Mouse (Mus musculus): ENCODE data around the gene Cacna2d1. TPM values are rescaled to one million over a fixed set of nuclear protein-coding genes. Genes with fewer than 3 reads are reported as not detected.

Cacna2d1 gene
- polyA plus RNA-seq, 1 experiment from 2014 or later = 5.9 TPM

DNA sequence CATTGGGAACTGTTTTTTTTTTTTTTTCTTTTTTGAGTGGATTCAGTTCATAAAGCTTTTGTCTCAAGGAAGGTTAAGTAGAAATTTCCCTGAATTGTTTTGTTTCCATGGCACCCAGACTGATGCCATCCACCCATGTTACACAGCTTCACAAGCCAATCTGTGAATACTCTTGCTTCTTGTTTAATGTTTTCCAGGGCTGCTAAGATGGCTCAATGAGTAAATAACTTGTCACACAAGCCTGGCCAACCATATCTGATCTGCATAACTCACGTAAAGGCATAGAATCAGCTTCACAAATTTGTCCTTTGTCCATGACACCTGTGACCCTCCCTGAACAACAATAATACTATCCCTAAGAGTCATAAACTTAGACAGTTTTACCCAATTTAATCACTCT is 99.1 kb downstream of the Cacna2d1 start:
- H3K27me3 ChIP-seq (ENCODE audit: low read depth, poor library complexity, severe bottlenecking) = no peaks in the 10 kb centered on the region; the same call in 1 of the 2 replicates
- no peak for DNase-seq (ENCODE audit: low spot score)
- H3K9me3 ChIP-seq (replicated peaks) = no peaks in the 10 kb centered on the region
- H3K4me3 ChIP-seq = no peak overlapping the region
- 73% methylated on average over 1 of the region's 1 CpGs for WGBS
- H3K4me1 ChIP-seq = peaks cover 6% of the 10 kb centered on the region; the same call in 1 of the 2 replicates
- H3K36me3 ChIP-seq = no peaks in the 10 kb centered on the region
- H3K27ac ChIP-seq (replicated peaks) = no peak overlapping the region

DNA sequence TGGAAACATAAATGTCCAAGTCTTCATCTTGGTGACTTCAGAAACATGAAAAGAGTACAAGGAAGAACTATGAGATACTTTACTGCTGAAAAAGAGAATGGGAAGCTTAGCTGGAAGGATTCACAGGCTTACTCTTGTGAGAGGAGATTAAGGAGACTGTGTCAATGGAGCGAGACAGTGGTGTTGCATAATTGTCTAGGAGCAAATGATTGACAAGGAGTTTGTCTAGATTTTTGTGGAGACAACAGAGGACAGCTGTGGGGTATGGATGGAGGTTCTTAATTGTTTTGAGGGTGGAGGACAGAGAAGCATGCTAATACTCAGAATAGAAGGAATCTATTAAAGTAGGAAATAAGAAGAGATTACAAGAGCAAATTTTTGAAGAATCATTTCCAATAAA is 100.8 kb downstream of the Cacna2d1 start:
- no peaks in the 10 kb centered on the region for H3K9me3 ChIP-seq (replicated peaks)
- no peak for DNase-seq (ENCODE audit: low spot score)
- WGBS = 32% methylated on average over 1 of the region's 1 CpGs

DNA sequence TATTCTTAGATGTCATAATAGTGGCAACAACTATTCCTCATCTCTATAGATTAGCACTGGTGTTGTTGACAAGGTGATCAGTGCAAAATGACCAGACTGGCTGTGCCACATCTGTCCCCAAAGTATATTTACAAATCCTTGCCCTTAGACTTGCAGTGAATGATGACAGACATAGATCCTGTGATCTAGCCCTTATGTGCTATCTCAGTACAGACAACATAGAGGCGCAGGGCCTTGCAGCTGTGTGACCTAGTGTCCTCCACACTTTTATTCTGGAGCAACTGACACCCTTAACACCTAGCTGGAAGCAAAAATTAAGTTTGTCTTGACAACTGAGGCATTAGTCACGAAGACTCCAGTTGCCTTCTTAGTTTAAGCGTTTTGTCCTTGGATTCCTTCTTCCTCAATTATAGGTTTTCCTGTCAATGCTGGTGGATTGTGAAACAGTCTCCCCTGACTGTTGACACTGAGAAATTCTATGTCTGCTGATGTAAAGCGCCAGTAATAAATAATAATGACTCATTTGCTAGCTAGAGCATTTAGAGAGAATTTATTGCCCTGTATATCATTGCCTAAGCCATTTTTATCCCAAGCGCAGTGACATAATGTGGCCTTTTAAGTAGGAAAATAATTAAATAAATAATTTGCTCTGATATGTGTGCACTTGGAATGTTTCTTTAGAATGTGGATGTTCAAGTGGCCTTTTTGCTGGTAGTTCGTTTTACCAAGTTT is 110.8 kb downstream of the Cacna2d1 start:
- Histone ChIP-seq H3K27ac (replicated peaks) (no peak overlapping the region), H3K36me3 (no peaks in the 10 kb centered on the region), H3K9me3 (replicated peaks) (no peaks in the 10 kb centered on the region), H3K27me3 (ENCODE audit: low read depth, poor library complexity, severe bottlenecking) (no peaks in the 10 kb centered on the region), H3K4me3 (no peak overlapping the region), H3K4me1 (no peaks in the 10 kb centered on the region)
- no peak for DNase-seq (ENCODE audit: low spot score)
- 94% methylated on average over 6 of the region's 6 CpGs for WGBS

More for the DNA sequence above, 100.8 kb downstream of the Cacna2d1 start:
- H3K27ac ChIP-seq (replicated peaks) = no peak overlapping the region
- peaks cover 6% of the 10 kb centered on the region; the same call in 1 of the 2 replicates for H3K4me1 ChIP-seq
- no peaks in the 10 kb centered on the region for H3K36me3 ChIP-seq
- H3K4me3 ChIP-seq = no peak overlapping the region
- no peaks in the 10 kb centered on the region; the same call in 1 of the 2 replicates for H3K27me3 ChIP-seq (ENCODE audit: low read depth, poor library complexity, severe bottlenecking)

DNA sequence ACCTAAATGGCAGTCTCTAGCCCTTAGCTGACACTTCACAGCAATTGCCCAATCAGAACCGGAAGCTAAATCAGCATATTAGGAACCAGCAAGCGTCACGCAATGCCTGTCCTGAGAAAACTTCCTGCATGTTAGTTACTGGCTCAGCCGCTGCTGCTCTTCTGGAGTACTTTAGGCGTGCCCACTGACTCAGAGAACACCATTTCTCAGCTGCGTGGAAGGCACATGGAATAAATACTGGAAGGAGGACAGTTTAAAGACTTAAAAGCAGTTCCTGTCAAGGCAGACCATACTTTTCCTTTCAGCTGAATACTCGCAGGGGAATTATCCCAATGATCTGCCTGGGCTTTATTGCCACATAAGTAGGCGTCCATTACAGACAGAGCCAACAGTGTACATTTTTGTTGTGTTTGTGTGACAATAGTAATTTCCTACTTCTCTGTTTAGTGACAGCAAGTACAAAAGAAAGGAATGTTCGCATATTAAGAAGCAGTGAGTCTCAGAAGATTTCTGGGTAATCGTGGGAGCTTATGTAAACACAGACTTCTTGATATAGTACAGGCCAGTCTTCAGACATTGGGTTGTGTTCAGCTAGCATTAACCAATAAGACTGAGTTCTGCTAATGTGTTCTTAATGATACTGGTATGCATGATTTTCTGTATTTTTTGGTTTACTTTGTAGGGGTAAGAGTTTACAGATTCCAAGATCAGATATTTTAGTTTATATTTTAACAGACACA is 113.1 kb downstream of the Cacna2d1 start:
- 86% methylated on average over 10 of the region's 10 CpGs for WGBS
- H3K9me3 ChIP-seq (replicated peaks) = no peaks in the 10 kb centered on the region
- H3K27me3 ChIP-seq (ENCODE audit: low read depth, poor library complexity, severe bottlenecking) = no peaks in the 10 kb centered on the region
- no peak overlapping the region for H3K27ac ChIP-seq (replicated peaks)
- H3K36me3 ChIP-seq = no peaks in the 10 kb centered on the region
- no peaks in the 10 kb centered on the region for H3K4me1 ChIP-seq
- no peak overlapping the region for H3K4me3 ChIP-seq
- DNase-seq (ENCODE audit: low spot score) = no peak

DNA sequence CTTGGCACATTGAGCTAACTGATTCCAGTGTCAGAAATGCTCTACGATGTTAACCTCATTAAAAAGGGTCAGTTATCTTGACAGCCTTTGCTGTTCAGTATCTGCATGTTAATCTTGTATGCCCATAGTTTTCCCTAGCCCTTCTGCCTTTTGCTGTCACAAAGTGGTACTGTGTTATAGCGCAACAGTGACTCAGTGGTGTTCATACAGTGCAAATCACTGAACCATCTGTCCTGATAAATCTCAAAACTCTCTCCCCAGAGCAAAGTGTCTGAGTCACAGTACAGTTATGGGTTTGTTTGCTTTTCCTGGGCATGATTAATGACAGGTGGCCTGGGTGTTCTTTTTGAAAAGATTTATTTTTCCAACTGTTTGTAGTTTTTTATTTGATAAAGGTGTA is 122.3 kb downstream of the Cacna2d1 start:
- Histone ChIP-seq H3K36me3 (no peaks in the 10 kb centered on the region), H3K9me3 (replicated peaks) (no peaks in the 10 kb centered on the region)
- 88% methylated on average over 2 of the region's 2 CpGs for WGBS

DNA sequence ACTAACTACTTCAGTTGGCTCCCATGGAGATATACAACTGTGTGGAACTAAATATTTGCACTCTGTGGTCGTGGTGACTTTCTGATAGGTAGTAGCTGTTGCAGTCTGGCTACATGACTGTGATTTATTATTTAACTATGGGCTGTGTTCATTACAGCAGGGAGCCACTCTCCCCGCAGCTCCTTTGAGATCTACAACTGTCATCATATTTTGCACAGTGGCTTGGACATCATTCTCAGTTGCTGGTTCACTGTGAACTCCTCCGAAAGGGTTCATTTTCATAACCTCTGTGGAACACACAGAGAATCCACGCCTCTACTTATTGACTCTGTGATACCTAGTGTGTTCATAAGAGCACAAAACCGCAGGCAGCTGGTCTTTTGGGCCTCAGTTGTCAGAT is 128.3 kb downstream of the Cacna2d1 start:
- DNase-seq (ENCODE audit: low spot score) = no peak
- H3K4me1 ChIP-seq = peaks cover 2% of the 10 kb centered on the region; the same call in 1 of the 2 replicates
- H3K36me3 ChIP-seq = no peaks in the 10 kb centered on the region
- H3K4me3 ChIP-seq = no peak overlapping the region
- H3K27me3 ChIP-seq (ENCODE audit: low read depth, poor library complexity, severe bottlenecking) = no peaks in the 10 kb centered on the region
- WGBS = 78% methylated on average over 5 of the region's 5 CpGs
- H3K9me3 ChIP-seq (replicated peaks) = no peaks in the 10 kb centered on the region
- H3K27ac ChIP-seq (replicated peaks) = no peak overlapping the region

More for the DNA sequence above, 122.3 kb downstream of the Cacna2d1 start:
- Histone ChIP-seq H3K27ac (replicated peaks) (no peak overlapping the region), H3K4me3 (no peak overlapping the region), H3K27me3 (ENCODE audit: low read depth, poor library complexity, severe bottlenecking) (no peaks in the 10 kb centered on the region), H3K4me1 (no peaks in the 10 kb centered on the region; the same call in 1 of the 2 replicates)
- DNase-seq (ENCODE audit: low spot score) = no peak

DNA sequence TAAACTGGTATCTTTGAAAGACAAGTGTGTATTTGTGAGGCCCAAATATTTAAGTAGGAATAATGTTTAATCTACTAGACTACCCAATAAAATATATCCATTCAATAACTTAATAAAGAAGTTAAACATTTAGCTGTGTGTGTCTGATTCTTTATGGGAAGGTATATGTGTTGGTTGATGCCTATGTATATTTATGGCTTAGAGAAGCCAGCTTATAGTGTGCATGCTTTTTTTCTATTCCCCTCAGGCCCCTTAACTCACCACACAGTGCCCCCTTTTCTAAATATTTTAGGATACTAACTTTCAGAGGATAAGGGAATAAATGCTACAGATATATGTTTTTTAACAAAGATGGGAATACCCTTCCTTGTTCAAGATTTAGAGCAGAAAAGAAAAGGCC is 128.8 kb downstream of the Cacna2d1 start:
- H3K27ac ChIP-seq (replicated peaks) = no peak overlapping the region
- no peaks in the 10 kb centered on the region for H3K9me3 ChIP-seq (replicated peaks)
- H3K4me1 ChIP-seq = peaks cover 2% of the 10 kb centered on the region; the same call in 1 of the 2 replicates
- no peaks in the 10 kb centered on the region for H3K27me3 ChIP-seq (ENCODE audit: low read depth, poor library complexity, severe bottlenecking)
- no peak overlapping the region for H3K4me3 ChIP-seq
- no peaks in the 10 kb centered on the region for H3K36me3 ChIP-seq
- DNase-seq (ENCODE audit: low spot score) = no peak

DNA sequence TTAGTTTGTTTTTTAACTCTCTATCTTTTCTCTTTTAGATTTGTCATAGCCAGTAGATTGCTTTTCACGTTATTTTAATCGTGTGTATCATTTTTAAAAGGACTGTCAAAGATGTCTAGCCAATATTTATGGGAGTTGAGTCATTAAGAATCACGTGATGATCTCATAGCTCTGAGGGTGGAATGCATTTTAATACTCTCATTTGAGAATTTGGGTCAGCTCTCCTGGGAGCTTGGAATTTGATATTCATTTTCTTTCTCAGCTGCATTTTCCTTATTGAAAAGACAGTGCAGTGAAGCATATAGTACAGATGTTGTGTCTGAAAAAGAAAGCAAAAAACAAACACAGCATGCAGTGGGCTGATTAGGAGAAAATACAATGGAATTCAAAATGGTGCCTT is 129.5 kb downstream of the Cacna2d1 start:
- no peaks in the 10 kb centered on the region for H3K9me3 ChIP-seq (replicated peaks)
- H3K36me3 ChIP-seq = no peaks in the 10 kb centered on the region
- H3K27ac ChIP-seq (replicated peaks) = no peak overlapping the region
- peaks cover 2% of the 10 kb centered on the region; the same call in 1 of the 2 replicates for H3K4me1 ChIP-seq
- no peak overlapping the region for H3K4me3 ChIP-seq
- DNase-seq (ENCODE audit: low spot score) = no peak
- WGBS = 86% methylated on average over 3 of the region's 3 CpGs
- H3K27me3 ChIP-seq (ENCODE audit: low read depth, poor library complexity, severe bottlenecking) = no peaks in the 10 kb centered on the region

DNA sequence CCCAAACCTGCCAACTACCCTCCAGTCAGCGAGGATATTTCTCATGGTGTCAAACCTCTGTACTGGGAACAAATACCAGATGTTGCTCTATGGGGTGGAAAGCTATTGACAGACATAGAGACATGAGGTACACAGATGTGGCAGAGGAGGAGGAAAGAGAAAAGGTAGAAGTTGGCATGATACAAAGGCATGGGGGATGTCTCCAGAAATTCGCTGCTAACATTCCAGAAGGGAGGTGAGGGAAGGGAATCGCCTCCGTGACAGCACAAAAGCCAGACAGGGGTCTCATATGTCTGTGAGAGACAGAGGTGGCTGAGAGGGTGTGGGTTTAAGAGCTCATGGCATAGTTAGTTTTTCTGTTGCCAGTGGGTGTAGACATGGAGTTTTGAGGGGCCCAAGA is 131.3 kb downstream of the Cacna2d1 start:
- Histone ChIP-seq H3K27ac (replicated peaks) (no peak overlapping the region), H3K36me3 (no peaks in the 10 kb centered on the region), H3K27me3 (ENCODE audit: low read depth, poor library complexity, severe bottlenecking) (no peaks in the 10 kb centered on the region), H3K4me3 (no peak overlapping the region), H3K4me1 (peaks cover 2% of the 10 kb centered on the region; the same call in 1 of the 2 replicates), H3K9me3 (replicated peaks) (no peaks in the 10 kb centered on the region)
- no peak for DNase-seq (ENCODE audit: low spot score)
- WGBS = 78% methylated on average over 4 of the region's 4 CpGs

DNA sequence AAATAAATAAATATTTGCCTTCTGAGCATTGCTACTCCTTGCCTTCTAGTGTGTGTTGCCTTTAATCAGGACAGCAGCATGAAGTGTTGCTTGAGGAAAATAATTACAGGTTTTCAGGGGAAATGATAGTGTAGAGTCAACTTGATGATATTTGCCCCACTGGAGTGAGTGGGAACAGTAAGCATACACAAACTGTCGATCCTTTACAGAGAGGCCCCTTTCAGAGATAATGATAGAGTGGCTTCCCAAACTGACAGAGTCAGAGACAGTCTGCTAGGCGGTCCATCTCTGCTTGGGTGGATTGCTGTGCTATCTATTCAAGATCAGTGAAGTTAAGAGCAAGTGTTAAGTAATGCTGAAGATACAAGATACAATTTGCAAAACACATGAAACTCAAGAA is 147.8 kb downstream of the Cacna2d1 start:
- no peak overlapping the region for H3K4me3 ChIP-seq
- no peak overlapping the region for H3K27ac ChIP-seq (replicated peaks)
- 83% methylated on average over 2 of the region's 2 CpGs for WGBS
- no peaks in the 10 kb centered on the region for H3K9me3 ChIP-seq (replicated peaks)
- H3K36me3 ChIP-seq = no peaks in the 10 kb centered on the region
- no peak for DNase-seq (ENCODE audit: low spot score)
- H3K27me3 ChIP-seq (ENCODE audit: low read depth, poor library complexity, severe bottlenecking) = no peaks in the 10 kb centered on the region
- no peaks in the 10 kb centered on the region for H3K4me1 ChIP-seq

DNA sequence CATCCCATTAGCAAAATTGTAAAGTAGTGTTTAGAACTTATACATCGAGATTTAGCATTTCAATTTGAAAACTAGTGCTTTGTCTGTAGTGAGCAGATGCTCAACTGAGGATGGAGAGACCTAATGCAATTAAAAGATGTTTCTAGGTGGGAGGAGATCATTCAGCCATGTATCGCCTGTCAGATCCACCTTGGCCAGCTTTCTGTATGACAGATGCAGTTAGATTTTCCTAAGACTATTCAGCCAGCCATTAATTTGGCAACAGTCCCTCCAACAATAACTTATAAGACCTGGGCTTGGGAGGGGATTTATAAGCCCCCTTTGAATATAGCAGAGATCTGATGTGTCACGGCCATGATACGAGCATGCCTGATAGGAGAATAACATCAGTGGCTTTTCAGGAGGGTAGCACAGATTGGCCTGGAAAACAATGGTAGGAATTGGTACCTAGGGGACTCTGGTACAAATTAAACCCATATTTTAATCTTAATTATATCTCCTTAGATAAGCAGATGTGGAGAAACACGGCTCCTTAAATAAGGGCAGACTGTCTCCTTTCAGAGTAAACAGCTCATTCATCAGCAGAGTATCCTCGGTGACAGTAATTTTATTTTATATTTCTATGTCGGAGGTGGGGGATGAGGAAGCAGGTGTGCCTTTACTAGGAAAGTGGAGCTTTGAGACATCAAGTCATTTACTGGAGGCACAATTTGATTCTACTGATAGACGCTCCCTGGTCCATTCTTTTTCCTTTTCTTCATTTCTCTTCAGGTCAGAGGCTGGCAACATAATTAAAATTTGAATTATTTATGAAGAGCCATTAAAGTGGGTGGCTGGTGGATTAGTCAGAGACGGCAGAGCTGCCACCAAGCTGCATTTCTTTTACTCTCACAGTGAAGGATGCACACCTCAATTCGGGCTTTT is 152.8 kb downstream of the Cacna2d1 start:
- 83% methylated on average over 10 of the region's 10 CpGs for WGBS

DNA sequence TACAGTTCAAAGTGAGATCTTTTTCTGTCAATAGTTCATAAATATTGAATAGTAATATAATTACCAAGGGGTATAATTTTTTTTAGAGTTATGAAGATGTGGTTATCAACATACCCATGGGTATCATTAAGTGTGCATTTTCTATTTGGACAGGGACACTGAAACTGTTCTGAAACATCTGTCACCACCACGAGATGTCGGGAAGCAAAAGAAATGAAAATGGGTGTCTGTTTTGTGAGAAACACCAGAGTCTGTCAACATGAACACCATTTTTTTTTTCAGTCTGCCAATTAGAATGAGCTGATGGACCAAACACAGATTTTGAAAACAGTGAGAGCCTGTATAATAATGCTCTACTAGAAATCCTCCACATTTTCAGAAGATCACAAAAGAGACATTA is 153.5 kb downstream of the Cacna2d1 start:
- 85% methylated on average over 2 of the region's 2 CpGs for WGBS
- H3K4me1 ChIP-seq = no peaks in the 10 kb centered on the region
- no peak overlapping the region for H3K4me3 ChIP-seq
- no peak overlapping the region for H3K27ac ChIP-seq (replicated peaks)
- no peaks in the 10 kb centered on the region for H3K9me3 ChIP-seq (replicated peaks)
- H3K36me3 ChIP-seq = no peaks in the 10 kb centered on the region
- DNase-seq (ENCODE audit: low spot score) = no peak
- no peaks in the 10 kb centered on the region for H3K27me3 ChIP-seq (ENCODE audit: low read depth, poor library complexity, severe bottlenecking)

More for the DNA sequence above, 152.8 kb downstream of the Cacna2d1 start:
- Histone ChIP-seq H3K4me3 (no peak overlapping the region), H3K27me3 (ENCODE audit: low read depth, poor library complexity, severe bottlenecking) (no peaks in the 10 kb centered on the region), H3K9me3 (replicated peaks) (no peaks in the 10 kb centered on the region), H3K4me1 (no peaks in the 10 kb centered on the region), H3K27ac (replicated peaks) (no peak overlapping the region), H3K36me3 (no peaks in the 10 kb centered on the region)
- no peak for DNase-seq (ENCODE audit: low spot score)
